Mouse (Mus musculus) embryonic stem cell, embryonic (primary cell): Measurements from ENCODE around the gene Upk3b.

Experiments used
- CTCF ChIA-PET, 4 experiments: fragments of 300-600 bp in 2 of 4; fragments of 350-600 bp in 2 of 4; sonication (Branson Sonifier 250); formaldehyde crosslinking; loops; one replicate each; lab custom pipeline; 2022; ENCODE audit warnings: inconsistent platforms in 2 of 4; lab: Charles Lee
- POLR2A ChIA-PET, 4 experiments: fragments of 300-600 bp in 2 of 4; fragments of 350-600 bp in 2 of 4; sonication (Branson Sonifier 250); formaldehyde crosslinking; loops; one replicate each; lab custom pipeline; 2022; ENCODE audit warnings: antibody characterized with exemption in 4 of 4, inconsistent platforms in 1 of 4; lab: Charles Lee

Gene Upk3b

DNA sequence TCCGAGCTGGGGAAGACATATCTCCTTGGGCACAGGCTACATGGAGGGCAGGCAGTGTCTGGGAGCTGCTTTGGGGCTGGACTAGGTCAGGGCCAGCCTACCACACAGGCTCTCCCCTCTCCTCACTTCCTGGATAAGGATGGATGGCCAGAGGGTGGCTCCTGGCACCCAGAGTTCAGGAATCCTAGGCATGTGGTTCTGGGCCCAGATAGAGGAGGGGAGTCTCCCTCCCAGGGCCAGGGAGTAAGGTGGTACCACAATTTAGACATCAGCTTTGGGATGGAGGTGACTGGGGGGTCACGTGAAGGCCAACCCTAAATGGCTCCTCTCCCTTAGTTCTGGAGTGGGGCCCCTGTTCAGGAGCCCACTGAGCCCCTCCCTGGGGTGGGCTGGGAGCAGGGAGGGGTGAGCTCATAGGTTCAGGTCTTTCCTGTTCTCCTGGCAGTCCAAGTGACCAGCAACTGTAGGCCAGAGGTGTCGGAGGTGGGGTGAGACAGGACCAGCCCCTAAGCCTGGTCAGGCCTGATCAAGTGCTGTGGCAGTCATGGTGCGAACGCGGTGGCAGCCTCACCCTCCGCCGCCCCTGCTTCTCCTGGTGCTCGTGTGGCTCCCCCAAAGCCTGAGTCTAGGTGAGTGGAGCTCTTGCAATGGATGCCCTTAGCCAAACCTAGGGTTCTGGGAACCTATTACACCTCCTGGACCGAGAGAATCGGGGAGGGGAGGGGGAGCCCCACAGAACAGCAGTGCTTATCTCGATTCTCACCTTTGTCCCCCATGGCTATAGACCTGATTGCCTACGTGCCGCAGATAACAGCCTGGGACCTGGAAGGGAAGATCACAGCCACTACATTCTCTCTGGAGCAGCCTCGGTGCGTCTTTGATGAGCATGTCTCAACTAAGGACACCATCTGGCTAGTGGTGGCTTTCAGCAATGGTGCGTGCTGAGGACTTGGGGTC, at the start of gene Upk3b:
Upk3b (plus strand) TSS at position 239 of the 957 bp plus-strand sequence.
- ChIA-PET POLR2A (interaction anchor here in 2 of 4 experiments (0.9 to 1.2 kb wide), 5 partner anchors 17 to 44 kb away, joined by 3 to 5 read pairs (median 4); partner anchors contain the start of gene Dtx2 (in 1 of the 2)), CTCF (interaction anchor here in 1 of 4 experiments (0.6 kb wide), 1 partner anchor 16 kb away, joined by 4 read pairs; the partner anchor contains the start of gene Upk3bl)

DNA sequence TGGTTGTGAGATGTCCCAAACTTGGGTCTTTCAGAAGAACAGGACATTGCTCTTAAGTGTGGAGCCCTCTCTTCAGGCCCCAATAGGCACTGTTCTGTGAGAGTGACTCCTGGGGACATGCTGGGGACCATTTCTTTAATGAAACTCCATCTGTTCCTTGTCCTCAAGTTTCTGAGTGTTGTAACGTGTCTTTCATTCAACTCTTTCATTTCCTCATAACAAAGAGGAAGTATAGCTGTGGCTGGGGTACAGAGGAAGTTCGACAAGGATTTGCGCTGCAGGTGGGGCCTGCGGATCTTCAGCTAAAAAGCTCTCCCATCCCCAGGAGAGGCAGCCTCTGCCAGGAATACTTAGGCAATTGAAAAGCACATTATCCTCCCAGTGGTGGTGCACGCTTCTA, 47.7 kb upstream of the Upk3b start:
- ChIA-PET CTCF (interaction anchor here in 1 of 4 experiments (0.6 kb wide), 1 partner anchor 166 kb away, joined by 3 read pairs; no protein-coding TSS in a partner anchor), POLR2A (interaction anchor here in 1 of 4 experiments (0.6 kb wide), 1 partner anchor 788 kb away, joined by 3 read pairs; no protein-coding TSS in a partner anchor)

DNA sequence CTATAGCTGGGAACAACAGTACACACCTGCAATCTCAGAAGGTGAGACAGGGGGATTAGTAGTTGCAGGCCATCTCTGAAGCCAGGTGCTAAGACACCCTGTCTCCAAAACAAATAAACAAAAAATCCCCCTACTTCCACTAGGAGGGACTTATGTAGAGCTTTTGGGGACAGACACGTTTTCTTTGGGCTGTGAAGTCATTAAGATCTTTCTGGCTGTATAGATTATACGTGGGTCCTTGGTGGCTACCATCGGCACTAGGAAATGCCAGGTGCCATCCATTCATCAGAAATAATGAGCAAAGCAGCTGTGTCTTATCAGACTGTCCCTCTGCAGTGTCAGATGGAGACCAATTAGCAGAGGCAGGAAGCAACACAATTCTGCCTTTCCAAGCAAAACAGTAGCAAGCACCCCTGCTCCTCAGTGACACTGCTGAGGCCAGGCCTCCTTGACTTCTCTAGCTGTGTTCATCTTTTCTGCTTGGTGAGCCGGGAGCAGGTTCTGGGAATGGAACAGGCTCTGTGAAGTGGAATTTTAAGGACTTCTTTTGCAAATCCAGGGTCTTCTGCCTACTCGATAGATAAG, 44.8 kb upstream of the Upk3b start:
- ChIA-PET CTCF (interaction anchor here (0.6 to 6.2 kb wide), 14 partner anchors 9 to 1315 kb away, joined by 3 to 34 read pairs (median 6); partner anchors contain the start of genes Hspb1 (in 1 of the 4) and Zp3 (in 1 of the 4)), POLR2A (interaction anchor here in 3 of 4 experiments (0.6 to 3.3 kb wide), 29 partner anchors 8 to 205 kb away, joined by 3 to 15 read pairs (median 5); partner anchors contain the start of genes Hspb1 (in 2 of the 3), Prkrip1 (in 1 of the 3), Upk3b (in 1 of the 3) and Ywhag (in 1 of the 3))

DNA sequence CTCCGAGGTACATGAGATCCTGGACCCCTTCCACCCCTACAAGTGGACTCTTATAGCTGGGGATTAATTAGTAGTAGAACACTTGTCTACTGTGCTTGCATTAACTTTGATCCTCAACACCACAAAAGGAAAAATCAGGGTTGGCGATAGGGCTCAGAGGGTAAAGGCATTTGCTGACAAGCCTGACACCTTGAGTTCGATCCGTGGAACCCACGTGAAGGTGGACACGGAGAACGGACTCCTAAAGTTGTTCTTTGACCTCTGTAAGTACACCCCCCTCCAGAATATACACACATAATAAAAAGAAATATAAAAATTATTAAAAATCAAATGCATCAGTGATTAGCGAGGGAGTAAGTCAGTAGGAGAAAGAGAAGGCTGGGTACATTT, 44.0 kb upstream of the Upk3b start:
- ChIA-PET POLR2A (interaction anchor here (0.5 to 3.3 kb wide), 63 partner anchors 8 to 628 kb away, joined by 3 to 22 read pairs (median 4); partner anchors contain the start of genes Hspb1 (in 3 of the 4), Mdh2 (in 2 of the 4), Styxl1 (in 2 of the 4) and Ywhag (in 2 of the 4)), CTCF (interaction anchor here (0.5 to 6.2 kb wide), 31 partner anchors 8 to 1608 kb away, joined by 3 to 34 read pairs (median 4); partner anchors contain the start of genes Hspb1 (in 1 of the 4), Prkrip1 (in 1 of the 4), Rasa4 (in 1 of the 4) and Vps37d (in 1 of the 4))

DNA sequence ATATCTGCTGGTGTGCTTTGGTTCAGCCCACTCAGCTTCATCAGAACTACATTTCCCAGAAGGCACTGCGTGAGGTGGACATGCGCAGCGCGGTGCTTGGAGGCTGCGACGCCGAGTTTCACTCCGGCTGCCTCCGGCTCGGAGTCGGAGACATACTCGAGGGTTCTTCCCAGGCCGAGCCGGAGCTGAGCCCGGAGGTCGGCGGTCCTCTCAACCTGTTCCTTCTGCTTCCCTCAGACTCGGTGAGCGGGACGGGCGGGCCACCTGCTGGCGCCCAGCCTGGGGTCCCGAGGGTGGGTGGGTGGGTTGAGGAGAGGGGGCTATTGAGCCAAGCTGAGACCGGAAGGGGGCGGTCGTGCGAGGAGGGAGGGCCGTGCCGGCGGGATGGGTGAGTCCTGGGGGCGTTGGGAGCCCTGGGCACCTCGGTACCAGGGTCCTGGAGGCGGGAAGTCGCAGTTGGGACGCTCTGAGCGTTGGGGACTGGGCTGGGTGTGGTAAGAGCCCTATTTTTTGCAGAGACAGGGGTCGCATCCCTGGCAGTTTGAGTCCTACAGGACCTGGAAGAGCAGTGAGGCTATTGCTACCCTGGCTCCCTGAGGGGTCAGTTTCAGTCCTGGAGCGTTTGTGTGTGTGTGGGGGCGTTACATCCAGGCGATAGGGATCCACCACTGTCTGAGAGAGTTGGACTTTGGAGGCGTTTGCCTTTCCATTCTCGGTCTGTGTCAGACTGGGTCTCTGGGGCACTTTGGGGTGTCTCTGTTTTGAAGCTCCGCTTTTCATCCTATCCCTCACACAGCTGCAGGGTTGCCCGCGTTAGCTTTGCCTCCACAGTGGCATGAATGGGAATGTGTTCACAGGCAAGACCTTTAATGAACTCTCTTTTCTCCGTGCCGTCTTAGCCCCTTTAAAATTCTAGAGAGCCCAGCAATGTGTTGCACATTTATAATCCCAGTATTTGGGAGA, 43.3 kb upstream of the Upk3b start, which contains the start of gene Dtx2:
Dtx2 (plus strand) TSS at position 76 of the 963 bp plus-strand sequence.
- CTCF ChIA-PET, result interaction anchor here (0.5 to 6.2 kb wide), 40 partner anchors 7 to 1609 kb away, joined by 3 to 34 read pairs (median 4); partner anchors contain the start of genes Hspb1 (in 1 of the 4), Prkrip1 (in 1 of the 4), Rasa4 (in 1 of the 4) and Vps37d (in 1 of the 4)
- POLR2A ChIA-PET, result interaction anchor here (0.5 to 3.3 kb wide), 71 partner anchors 7 to 627 kb away, joined by 3 to 22 read pairs (median 4); partner anchors contain the start of genes Hspb1 (in 3 of the 4), Mdh2 (in 2 of the 4), Styxl1 (in 2 of the 4) and Upk3b (in 2 of the 4)

DNA sequence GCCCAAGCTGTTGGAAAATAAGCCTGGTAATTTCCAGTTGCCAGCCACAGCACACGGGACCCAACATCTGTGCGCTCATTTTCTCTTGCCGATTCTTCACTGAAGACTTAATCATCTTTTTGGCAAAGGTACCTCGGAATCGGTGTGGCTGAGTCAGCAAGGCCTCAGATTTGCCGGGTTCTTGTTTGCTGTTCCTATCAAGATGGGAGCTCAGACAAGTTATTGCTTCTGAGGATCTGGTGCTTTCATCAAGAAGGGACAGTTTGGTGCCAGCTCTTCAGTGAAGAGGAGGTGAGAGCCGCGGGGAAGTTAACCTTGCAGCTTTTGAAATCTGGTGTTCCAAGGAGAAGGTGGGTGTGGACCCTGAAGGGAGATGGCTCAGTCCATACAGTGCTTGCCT, 42.1 kb upstream of the Upk3b start:
- ChIA-PET POLR2A (interaction anchor here in 3 of 4 experiments (0.9 to 3.3 kb wide), 13 partner anchors 9 to 65 kb away, joined by 3 to 22 read pairs (median 6); partner anchors contain the start of gene Upk3b (in 1 of the 3)), CTCF (interaction anchor here (0.6 to 6.2 kb wide), 9 partner anchors 11 to 95 kb away, joined by 3 to 34 read pairs (median 4); partner anchors contain the start of gene Zp3 (in 1 of the 4))

DNA sequence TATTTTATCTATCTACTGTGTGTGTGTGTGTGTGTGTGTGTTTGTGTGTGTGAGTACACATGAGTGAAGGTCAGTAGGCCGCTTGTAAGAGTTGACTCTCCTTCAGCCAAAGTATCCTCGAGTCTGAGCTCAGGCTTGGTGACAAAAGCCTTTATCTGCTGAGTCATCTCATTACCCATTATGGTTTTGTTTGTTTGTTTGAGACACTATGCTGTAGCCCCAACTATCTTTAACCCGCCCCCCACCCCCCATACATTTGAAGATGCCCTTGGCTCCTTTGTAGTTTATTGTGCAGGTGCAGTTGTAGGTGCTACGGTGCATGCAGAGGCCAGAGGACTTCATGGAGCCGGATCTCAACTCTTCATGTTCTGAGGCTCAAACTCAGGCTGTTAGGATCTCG, 37.1 kb upstream of the Upk3b start:
- CTCF ChIA-PET, result interaction anchor here in 1 of 4 experiments (0.6 kb wide), 1 partner anchor 98 kb away, joined by 5 read pairs; no protein-coding TSS in a partner anchor
- POLR2A ChIA-PET, result interaction anchor here in 3 of 4 experiments (0.6 to 3.6 kb wide), 8 partner anchors 14 to 262 kb away, joined by 3 to 20 read pairs (median 3); no protein-coding TSS in a partner anchor

DNA sequence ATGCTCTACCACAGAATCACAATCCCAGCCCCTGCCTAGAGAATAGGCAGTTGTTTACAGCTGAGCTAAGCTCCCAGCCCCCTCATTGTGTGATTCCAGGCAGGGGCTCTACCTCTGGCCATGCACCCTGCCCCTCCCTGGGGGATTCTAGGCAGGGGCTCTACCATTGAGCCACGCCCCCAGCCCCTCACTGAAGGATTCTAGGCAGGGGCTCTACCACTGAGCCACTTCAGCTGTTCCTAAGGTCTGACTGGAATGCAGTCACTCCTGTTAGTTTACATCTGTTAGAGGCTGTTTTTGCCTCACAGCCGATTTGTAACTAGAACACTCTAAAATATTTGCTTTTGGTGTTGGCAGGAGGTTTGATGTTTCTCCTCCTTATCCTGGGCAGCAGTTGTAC, 36.0 kb upstream of the Upk3b start:
- POLR2A ChIA-PET, result interaction anchor here in 3 of 4 experiments (0.6 to 3.6 kb wide), 25 partner anchors 7 to 250 kb away, joined by 3 to 20 read pairs (median 4); partner anchors contain the start of genes Dtx2 (in 3 of the 3), Ywhag (in 2 of the 3), Hspb1 (in 1 of the 3) and Upk3b (in 1 of the 3)
- CTCF ChIA-PET, result interaction anchor here in 3 of 4 experiments (0.6 to 1.9 kb wide), 13 partner anchors 8 to 1684 kb away, joined by 3 to 9 read pairs (median 3); partner anchors contain the start of gene Dtx2 (in 1 of the 3)

DNA sequence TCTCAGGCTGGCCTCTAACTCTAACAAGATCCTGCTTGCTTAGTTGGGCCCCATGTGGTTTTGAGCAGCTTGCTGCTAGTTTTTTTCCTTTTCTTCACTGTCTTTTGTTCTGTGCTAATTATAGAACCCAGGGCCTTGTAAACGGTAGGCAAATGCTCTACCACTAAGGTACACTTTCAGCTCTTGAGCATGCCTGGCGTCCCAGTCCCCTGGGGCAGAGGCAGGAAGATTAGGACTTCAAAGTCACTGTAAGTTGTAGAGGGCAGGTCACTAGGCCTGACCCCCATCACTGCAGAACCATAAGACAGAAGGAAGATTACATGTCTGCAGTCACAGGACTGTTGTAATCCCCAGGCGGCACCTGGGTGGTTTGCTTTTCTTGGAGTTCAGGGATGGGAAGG, 35.5 kb upstream of the Upk3b start:
- CTCF ChIA-PET, result interaction anchor here (0.5 to 1.9 kb wide), 19 partner anchors 9 to 1514 kb away, joined by 3 to 9 read pairs (median 4); partner anchors contain the start of gene Dtx2 (in 1 of the 4)
- POLR2A ChIA-PET, result interaction anchor here in 3 of 4 experiments (0.5 to 3.6 kb wide), 35 partner anchors 8 to 700 kb away, joined by 3 to 20 read pairs (median 4); partner anchors contain the start of genes Dtx2 (in 3 of the 3), Ywhag (in 2 of the 3), Hspb1 (in 1 of the 3) and Upk3b (in 1 of the 3)

DNA sequence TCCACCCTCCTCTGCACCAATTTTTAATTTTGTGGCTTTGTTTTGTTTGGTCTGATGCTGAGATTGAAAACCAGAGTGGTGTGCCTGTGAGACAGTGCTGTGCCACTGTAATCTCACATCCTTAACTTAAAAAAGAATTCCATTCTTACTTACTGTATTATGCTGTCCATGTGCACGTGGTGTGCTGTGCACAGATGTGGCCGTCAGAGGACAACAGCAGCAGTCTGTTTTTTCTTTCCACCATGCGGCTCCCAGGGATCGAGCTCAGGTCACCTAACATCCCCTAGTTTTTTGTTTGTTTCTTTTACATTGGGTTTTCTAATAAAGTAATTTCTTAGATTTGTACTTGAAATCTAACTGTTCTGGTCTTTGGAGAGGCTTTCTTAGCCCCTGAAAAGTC, 33.8 kb upstream of the Upk3b start:
- ChIA-PET CTCF (no interaction called here), POLR2A (interaction anchor here in 2 of 4 experiments (1.3 to 2.5 kb wide), 5 partner anchors 10 to 101 kb away, joined by 4 to 8 read pairs (median 8); partner anchors contain the start of gene Dtx2 (in 2 of the 2))

DNA sequence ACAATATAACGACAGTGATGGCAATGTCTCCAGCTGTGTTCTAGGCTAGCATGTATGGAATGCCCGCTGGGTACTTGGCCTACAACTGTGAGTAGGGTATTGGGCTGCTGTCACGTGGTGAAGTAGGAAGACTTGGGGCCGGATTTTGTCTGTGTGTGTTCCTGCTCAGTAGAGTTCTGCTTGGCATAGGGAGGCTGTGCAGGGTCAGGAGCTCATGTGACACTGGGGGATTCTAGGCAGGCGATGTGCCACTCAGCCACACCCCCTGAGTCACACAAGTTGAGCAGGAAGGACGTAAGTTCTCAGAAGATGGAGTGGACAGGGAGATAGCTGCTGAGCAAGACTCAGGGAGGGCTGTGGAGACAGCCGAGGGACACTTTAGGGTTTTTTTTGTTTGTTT, 30.6 kb upstream of the Upk3b start:
- ChIA-PET POLR2A (interaction anchor here in 2 of 4 experiments (0.6 to 2.0 kb wide), 7 partner anchors 12 to 230 kb away, joined by 3 to 6 read pairs (median 3); partner anchors contain the start of genes Dtx2 (in 1 of the 2), Mdh2 (in 1 of the 2) and Styxl1 (in 1 of the 2)), CTCF (interaction anchor here in 1 of 4 experiments (0.6 kb wide), 1 partner anchor 196 kb away, joined by 3 read pairs; no protein-coding TSS in a partner anchor)

DNA sequence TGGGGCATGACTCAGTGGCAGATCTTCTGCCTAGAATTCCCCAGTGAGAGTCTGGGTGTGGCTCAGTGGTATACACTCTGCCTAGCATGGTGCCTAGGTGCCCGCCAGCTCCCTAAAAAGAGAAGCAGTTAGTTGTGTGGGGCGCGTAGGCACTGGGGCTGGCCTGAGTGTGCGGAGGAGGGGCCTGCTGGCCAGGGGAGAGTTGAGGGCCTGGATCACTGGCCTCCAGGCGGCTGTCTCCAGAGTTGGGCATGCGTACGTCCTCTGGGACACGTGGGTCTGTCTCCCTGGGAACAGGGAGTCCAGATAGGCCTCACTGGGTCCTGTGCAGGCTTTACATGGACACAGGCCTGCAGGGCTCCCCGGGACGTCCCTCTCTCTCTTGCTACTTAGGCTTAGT, 23.4 kb upstream of the Upk3b start:
- ChIA-PET CTCF (interaction anchor here in 3 of 4 experiments (0.5 to 1.2 kb wide), 3 partner anchors 33 to 114 kb away, joined by 3 read pairs; partner anchors contain the start of gene Rasa4 (in 1 of the 3)), POLR2A (interaction anchor here in 2 of 4 experiments (1.3 to 2.6 kb wide), 3 partner anchors 9 to 26 kb away, joined by 4 to 20 read pairs (median 9); no protein-coding TSS in a partner anchor)

DNA sequence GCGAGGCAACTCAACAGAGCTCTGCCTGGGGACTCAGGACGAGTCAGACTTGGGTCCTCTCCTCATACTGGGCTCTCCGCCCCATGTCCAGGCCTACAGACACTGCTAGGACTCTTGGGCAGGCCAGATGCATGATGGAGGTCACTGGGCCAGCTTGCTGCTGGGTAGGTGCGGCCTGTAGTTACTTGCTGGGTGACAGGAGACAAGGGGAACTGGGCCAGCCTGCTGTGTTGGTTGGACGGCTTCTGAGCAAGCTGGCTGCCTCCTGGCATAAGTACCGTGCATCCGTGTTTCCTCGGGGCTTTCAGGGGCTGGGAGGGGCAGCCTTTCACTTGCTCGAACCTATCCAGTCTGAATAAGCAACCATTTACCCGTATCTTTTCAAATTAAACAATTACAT, 22.7 kb upstream of the Upk3b start:
- ChIA-PET POLR2A (interaction anchor here (0.7 to 2.6 kb wide), 15 partner anchors 10 to 37 kb away, joined by 3 to 20 read pairs (median 4); partner anchors contain the start of gene Dtx2 (in 2 of the 4)), CTCF (interaction anchor here (0.6 to 1.5 kb wide), 10 partner anchors 12 to 151 kb away, joined by 3 to 7 read pairs (median 4); partner anchors contain the start of gene Dtx2 (in 1 of the 4))

DNA sequence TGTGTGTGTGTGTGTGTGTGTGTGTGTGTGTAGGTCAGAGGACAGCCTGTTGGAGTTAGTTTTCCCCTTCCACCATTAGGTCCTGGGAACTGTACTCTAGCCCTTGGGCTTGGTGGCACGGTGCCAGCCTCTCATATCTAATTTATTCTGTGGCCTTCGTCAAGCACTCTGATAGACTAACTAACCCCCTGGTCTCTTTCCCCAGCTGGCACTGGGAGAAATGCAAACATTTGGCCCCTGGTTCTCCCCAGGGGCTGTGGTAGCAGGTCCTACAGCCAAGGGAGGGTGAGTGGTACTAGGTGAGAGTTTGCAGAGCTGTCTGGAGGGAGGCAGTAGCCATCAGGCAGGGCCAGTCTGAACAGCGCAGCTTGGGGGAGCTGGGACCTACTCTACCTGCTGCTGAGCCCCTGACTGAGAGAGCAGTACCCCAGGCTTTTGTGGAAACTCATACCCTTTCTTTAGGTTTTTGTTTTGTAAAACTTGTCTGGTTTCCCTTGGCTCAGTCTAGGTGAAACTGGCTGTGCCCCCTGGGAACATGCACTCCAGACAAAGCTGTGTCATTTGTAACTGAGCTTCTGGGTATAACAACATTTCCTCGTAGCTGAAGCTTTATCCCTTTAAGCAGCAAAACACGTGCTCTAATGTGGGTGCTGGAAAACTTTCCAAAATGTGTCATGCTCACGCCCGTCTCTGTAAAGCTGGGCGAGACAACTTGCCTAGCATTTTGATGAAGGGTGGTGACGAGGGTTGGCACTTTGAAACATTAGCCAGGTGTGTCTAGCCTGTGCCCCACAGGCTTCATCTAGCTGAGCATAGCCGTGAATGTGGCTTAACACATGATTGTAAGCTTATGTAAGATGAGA, 22.1 kb upstream of the Upk3b start:
- CTCF ChIA-PET, result interaction anchor here (0.6 to 1.5 kb wide), 12 partner anchors 13 to 237 kb away, joined by 3 to 6 read pairs (median 3); partner anchors contain the start of gene Dtx2 (in 1 of the 4)
- POLR2A ChIA-PET, result interaction anchor here (0.6 to 2.6 kb wide), 27 partner anchors 10 to 238 kb away, joined by 3 to 20 read pairs (median 4); partner anchors contain the start of genes Dtx2 (in 2 of the 4), Mdh2 (in 1 of the 4), Styxl1 (in 1 of the 4) and Upk3b (in 1 of the 4)
